Mouse (Mus musculus): ENCODE measurements around the gene Rhbdf1. TPM values are rescaled to one million over a fixed set of nuclear protein-coding genes. Genes with fewer than 3 reads are reported as not detected.
"Not testable (repeated sequence)": the region's sequence is repeated elsewhere in the genome, so short reads cannot be mapped to it uniquely, and the experiment has no call there.

Rhbdf1 gene
- polyA plus RNA-seq, 1 experiment from 2014 or later = 11.2 TPM

GRCm38 (mm10) chr11:32221225-32221950 lies 712 bp downstream of the Rhbdf1 start:
- no peak for DNase-seq (ENCODE audit: low spot score)

DNA sequence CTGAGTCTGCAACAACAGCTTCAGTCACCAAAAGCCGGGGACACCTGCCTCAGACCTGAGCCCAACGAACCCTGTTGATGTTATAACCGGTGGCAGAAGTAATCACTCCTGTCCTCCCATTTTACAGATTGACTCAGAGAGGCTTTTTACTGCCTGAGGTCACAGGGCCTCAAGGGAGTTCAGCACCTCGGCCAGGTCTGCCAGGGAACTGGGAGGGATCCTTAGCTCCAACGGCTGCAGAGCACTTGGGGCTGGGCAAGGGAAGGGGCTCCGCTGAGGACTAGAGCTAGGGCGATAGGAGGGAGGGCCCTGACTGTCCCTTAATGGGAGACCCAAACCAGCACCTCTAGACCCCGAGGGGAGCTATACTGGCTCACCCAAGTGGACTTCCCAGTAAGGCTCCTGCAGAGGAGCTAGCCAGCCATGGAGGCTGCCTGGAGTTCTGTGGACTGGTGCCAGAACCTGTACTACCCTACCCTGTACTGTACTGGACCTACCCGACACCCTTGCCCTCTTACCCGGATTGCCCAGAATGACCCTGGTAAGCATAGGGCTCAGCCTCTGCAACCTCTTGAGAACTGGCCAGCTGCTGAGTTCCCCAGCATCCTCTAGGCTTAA lies 1.4 kb downstream of the Rhbdf1 start:
- DNase-seq (ENCODE audit: low spot score) = no peak

- no peak for DNase-seq (ENCODE audit: low spot score)
These were observed 2.8 kb downstream of the Rhbdf1 start for GRCm38 (mm10) chr11:32219287-32219686.

DNA sequence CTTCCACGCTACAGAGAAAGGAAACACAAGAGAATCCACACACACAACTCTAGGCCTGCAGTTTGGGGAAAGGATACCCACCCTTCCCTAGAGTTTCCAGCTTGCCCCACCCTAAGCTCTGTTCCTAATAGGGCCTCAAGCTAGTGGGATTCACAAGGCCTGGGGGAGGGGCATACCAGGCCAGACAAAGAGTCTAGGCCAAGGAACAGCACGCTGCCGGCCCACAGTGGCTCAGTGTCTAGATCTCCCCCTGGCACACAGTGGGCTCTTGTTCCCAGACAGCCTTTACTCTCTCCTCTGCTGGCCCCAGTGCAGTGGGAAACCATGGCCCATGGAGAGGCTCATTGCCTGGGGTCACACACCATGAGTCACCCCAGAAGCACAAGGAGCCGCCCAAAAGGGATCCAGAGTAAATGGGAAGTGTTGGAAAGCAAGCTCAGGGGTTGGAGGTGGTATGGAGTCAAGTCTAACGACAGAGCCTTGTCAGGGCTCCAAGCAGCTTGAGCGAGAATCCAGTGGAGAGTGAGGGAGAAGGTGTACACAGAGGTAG lies 3.5 kb downstream of the Rhbdf1 start:
- DNase-seq (ENCODE audit: low spot score) = no peak

DNA sequence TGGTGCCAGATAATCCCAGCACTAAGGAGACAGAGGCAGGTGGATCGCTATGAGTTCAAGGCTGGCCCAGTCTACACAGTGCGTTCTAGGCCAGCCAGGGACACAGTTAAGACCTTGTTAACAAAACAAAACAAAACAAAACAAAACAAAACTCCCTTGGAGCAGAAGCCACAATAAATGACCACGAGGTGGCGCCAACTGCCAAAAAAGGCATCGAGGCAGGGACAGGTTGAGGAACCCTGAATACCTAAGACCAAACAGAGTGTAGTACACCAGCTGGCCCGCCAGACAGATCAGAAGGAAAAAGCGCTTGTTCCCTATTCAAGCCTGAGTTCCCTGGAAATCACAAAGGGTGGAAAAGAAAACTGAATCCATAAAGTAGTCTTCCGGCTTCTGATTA lies 5.2 kb downstream of the Rhbdf1 start:
- peak; percentile 83 for DNase-seq (ENCODE audit: low spot score)

GRCm38 (mm10) chr11:32215372-32216162 lies 6.5 kb downstream of the Rhbdf1 start:
- no peak for DNase-seq (ENCODE audit: low spot score)

- DNase-seq (ENCODE audit: low spot score) = no peak
These were observed 11.5 kb downstream of the Rhbdf1 start for GRCm38 (mm10) chr11:32210623-32211022.

- peak; percentile 99 for DNase-seq (ENCODE audit: low spot score)
These were observed 16.8 kb downstream of the Rhbdf1 start, which contains the start of gene Snrnp25 for GRCm38 (mm10) chr11:32205058-32205873. Gene Snrnp25, plus strand, starts transcription at chr11:32205415.

- no peak for DNase-seq (ENCODE audit: low spot score)
These were observed 20.0 kb downstream of the Rhbdf1 start for GRCm38 (mm10) chr11:32201922-32202685.

DNA sequence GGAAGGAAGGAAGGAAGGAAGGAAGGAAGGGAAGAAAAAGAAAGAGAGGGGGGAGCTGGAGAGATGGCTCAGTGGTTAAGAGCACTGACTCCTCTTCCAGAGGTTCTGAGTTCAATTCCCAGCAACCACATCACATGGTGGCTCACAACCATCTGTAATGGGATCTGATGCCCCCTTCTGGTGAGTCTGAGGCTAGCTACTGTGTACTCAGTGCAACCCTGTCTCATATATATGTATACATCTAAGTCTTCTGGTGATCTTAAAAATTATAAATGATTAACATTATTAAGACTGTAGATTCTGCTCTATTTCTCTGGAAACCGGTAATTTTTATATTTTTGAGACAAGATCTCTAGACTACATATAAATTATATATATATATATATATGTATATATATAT lies 21.1 kb downstream of the Rhbdf1 start:
- not testable (repeated sequence) for DNase-seq (ENCODE audit: low spot score)

GRCm38 (mm10) chr11:32200075-32200601 lies 22.0 kb downstream of the Rhbdf1 start, which contains the start of gene Il9r:
Gene Il9r, minus strand, starts transcription at chr11:32200279.
- DNase-seq (ENCODE audit: low spot score) = peak; percentile 83

DNA sequence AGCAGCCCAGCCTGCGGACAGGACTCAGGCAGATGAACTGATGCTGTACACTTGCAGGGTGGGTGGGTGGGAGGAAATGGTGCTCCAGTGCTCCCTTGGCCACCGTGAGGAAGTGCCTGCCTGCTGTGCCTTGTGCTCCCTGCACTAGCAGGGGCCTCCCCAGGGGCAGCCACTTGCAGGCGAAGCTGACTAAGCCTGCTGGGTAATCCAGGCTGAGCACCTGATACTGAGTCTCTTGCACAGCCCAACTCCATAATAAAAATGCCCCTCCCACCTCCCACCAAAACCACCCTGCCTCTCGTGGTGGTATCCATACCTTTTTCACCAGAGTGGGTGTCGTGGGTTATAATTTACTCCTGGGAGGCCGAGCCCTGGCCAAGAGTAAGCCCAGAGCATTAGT lies 22.9 kb downstream of the Rhbdf1 start:
- DNase-seq (ENCODE audit: low spot score) = peak; percentile 53

DNA sequence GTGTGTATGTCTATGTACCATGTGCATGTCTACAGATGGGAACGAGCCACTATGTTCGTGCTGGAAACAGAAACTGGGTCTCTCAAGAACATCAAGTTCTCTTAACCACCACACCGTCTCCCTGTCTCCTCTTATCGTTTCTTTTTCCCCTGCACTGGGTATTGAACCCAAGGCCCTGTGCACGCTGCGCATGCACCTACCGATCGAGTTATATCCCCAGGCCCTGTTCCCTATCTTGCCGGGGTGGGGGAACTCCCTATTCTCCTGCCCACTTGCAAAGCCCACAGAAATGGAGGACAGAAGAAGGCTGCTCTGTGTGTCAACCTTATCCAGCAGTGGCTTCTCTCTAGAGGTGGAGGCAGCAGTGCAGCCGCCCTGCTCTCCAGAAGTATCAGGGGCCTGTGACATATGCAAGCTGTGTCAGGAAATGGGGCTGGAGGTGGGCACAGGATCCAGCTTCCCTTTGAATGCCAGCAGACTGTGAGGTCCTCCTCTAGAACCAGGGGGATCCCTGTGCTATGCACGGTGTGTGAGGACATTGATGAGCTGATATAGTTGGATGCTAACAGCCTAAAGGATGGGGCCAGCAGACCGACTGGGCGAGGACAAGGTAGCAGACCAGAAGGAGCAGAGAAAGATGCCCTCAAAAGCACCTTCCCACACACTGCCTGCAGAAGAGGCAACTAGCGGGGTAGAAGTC lies 23.7 kb downstream of the Rhbdf1 start:
- DNase-seq (ENCODE audit: low spot score) = no peak

GRCm38 (mm10) chr11:32197766-32198165 lies 24.3 kb downstream of the Rhbdf1 start:
- DNase-seq (ENCODE audit: low spot score) = no peak

GRCm38 (mm10) chr11:32196727-32197126 lies 25.4 kb downstream of the Rhbdf1 start:
- DNase-seq (ENCODE audit: low spot score) = no peak

- peak; percentile 69 for DNase-seq (ENCODE audit: low spot score)
These were observed 26.1 kb downstream of the Rhbdf1 start for GRCm38 (mm10) chr11:32195867-32196540.

DNA sequence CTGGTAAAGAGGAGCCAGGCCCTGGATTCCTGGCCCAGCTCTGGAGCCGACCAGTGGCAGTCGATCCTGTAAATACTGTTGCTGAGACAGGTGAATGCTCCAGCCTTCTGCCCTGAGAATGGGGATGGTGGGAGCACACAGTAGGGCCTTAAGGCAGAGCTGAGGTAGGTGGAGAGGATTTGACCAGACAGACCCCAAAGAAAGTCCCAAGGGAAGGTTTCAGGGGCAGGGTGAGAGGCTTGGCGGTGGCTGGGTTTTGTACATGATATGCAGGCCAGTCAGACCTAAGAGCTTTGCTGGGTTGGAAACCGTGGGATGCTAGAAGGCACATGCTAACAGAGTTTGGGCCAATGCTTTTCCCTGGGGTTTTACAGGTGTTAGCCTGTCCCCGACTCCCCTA lies 27.5 kb downstream of the Rhbdf1 start:
- no peak for DNase-seq (ENCODE audit: low spot score)

- no peak for DNase-seq (ENCODE audit: low spot score)
These were observed 28.0 kb downstream of the Rhbdf1 start for GRCm38 (mm10) chr11:32194086-32194485.

- DNase-seq (ENCODE audit: low spot score) = no peak
These were observed 28.9 kb downstream of the Rhbdf1 start for GRCm38 (mm10) chr11:32193156-32193555.
